Mouse (Mus musculus) liver, embryonic 11.5 days (tissue): Measurements from ENCODE around the gene Cd200r3. TPM values are rescaled to one million over a fixed set of nuclear protein-coding genes. Genes with fewer than 3 reads are reported as not detected.

Experiments
- ATAC-seq: fragments of 200-750 bp; cut with Nextera tagmentation; replicated peaks from 2 replicates; pipeline ENCODE4 v1.8.0; 2017; ENCODE audit warnings: moderate number of reproducible peaks, mild to moderate bottlenecking, moderate TSS enrichment, moderate library complexity; ENCODE audit not compliant: low FRiP score
- DNase-seq: peaks from one replicate; pipeline ENCODE4 v3.0.0-alpha.2; 2017; ENCODE audit warnings: low spot score
- H3K27ac ChIP-seq: fragments of 300-500 bp; sonication (generic); 2 replicates; pipeline ENCODE4 v1.5.1; 2014; ENCODE audit warnings: mild to moderate bottlenecking, low read depth, low read length, control low read depth
- H3K27me3 ChIP-seq: fragments of 300-500 bp; sonication (generic); replicated peaks from 2 replicates; pipeline ENCODE4 v1.6.1; 2014; ENCODE audit warnings: low read length, mixed read lengths; ENCODE audit not compliant: control insufficient read depth, insufficient read depth
- H3K36me3 ChIP-seq: fragments of 300-500 bp; sonication (generic); 2 replicates; pipeline ENCODE4 v1.6.1; 2014; ENCODE audit warnings: mild to moderate bottlenecking, low read length, moderate library complexity, mixed read lengths; ENCODE audit not compliant: control insufficient read depth, insufficient read depth
- H3K4me1 ChIP-seq: fragments of 300-500 bp; sonication (generic); replicated peaks from 2 replicates; pipeline ENCODE4 v1.6.1; 2014; ENCODE audit warnings: low read length, mixed read lengths; ENCODE audit not compliant: control insufficient read depth, insufficient read depth
- H3K4me2 ChIP-seq: fragments of 300-500 bp; sonication (generic); 2 replicates; pipeline ENCODE4 v1.6.1; 2014; ENCODE audit warnings: mild to moderate bottlenecking, control low read depth, moderate library complexity
- H3K4me3 ChIP-seq: fragments of 300-500 bp; sonication (generic); 2 replicates; pipeline ENCODE4 v1.5.1; 2014; ENCODE audit warnings: low read depth, low read length, control low read depth
- H3K9ac ChIP-seq: fragments of 300-500 bp; sonication (generic); 2 replicates; pipeline ENCODE4 v1.6.1; 2014; ENCODE audit warnings: low read depth, low read length, control low read depth
- H3K9me3 ChIP-seq: fragments of 300-500 bp; sonication (generic); 2 replicates; pipeline ENCODE4 v1.6.1; 2016; ENCODE audit warnings: low read length, inconsistent platforms, mixed read lengths; ENCODE audit not compliant: control insufficient read depth
- WGBS: fragments of 180-500 bp; shearing (Covaris S2); extraction: QIAGEN DNeasy Blood & Tissue Kit; methylation state at CpG from one replicate; pipeline ENCODE4 v1.1.7; 2014; 5-methylcytosine and 5-hydroxymethylcytosine counted together
- polyA plus RNA-seq: library from polyadenylated mRNA; unstranded; fragments of >200 nt; fragmentation: Nextera tagmentation; extraction: Ambion mirVana; gene quantifications from 2 replicates; pipeline ENCODE4 v1.2.1, GENCODE M21; 2014

Gene Cd200r3
- polyA plus RNA-seq, 1 experiment from 2014 or later = 0.64 TPM

DNA sequence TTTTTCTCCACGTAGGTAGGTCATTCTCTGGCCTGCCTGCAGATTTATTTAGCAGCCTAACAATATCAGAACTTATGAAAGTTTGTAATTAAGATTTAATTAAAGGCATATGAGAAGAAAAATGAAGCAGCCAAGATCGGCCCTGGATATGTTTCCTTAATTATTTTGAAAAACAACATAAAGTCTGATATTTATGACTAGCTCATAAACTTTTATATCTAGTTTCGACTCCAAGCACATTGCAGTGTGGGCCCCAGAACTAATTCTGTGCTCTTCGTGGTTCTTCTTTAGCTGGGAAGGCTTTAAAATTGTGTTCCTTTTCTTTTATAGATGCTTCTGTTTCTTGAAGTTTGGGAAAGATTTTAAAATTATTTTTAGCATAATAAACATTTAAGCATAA is 23.4 kb downstream of the Cd200r3 start:
- H3K9me3 ChIP-seq = no peaks in the 10 kb centered on the region
- WGBS = 76% methylated on average over 4 of the region's 4 CpGs
- H3K9ac ChIP-seq = no peak overlapping the region
- no peak overlapping the region for H3K4me3 ChIP-seq
- no peak for ATAC-seq
- H3K36me3 ChIP-seq = no peaks in the 10 kb centered on the region
- H3K4me2 ChIP-seq = no peak overlapping the region
- no peaks in the 10 kb centered on the region for H3K27me3 ChIP-seq
- H3K27ac ChIP-seq = no peak overlapping the region
- no peaks in the 10 kb centered on the region; the same call in 1 of the 2 replicates for H3K4me1 ChIP-seq
- no peak for DNase-seq

DNA sequence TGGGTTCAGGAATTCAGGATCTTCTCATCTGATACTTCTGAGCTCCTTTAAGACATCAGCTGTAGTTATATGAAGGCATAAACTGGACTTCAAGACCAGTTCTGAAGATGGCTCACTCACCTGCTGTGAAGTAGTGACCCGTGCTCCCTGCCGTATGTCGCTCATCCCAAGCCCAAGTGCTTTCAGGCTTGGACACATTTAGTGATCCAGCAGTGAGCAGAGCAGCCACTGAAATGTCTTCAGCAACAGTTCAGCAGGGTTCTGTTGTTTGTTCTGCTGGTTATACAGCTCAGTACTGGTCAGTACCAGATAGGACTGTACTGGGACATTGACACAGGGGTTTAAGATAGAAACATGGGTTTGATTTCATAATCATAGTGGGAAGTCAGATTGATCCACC is 24.6 kb downstream of the Cd200r3 start:
- WGBS = 94% methylated on average over 3 of the region's 3 CpGs
- H3K4me2 ChIP-seq = no peak overlapping the region
- H3K27me3 ChIP-seq = no peaks in the 10 kb centered on the region
- DNase-seq = no peak
- H3K9ac ChIP-seq = no peak overlapping the region
- no peaks in the 10 kb centered on the region for H3K4me1 ChIP-seq
- no peak for ATAC-seq
- no peaks in the 10 kb centered on the region for H3K9me3 ChIP-seq
- H3K4me3 ChIP-seq = no peak overlapping the region
- H3K36me3 ChIP-seq = no peaks in the 10 kb centered on the region
- H3K27ac ChIP-seq = no peak overlapping the region

DNA sequence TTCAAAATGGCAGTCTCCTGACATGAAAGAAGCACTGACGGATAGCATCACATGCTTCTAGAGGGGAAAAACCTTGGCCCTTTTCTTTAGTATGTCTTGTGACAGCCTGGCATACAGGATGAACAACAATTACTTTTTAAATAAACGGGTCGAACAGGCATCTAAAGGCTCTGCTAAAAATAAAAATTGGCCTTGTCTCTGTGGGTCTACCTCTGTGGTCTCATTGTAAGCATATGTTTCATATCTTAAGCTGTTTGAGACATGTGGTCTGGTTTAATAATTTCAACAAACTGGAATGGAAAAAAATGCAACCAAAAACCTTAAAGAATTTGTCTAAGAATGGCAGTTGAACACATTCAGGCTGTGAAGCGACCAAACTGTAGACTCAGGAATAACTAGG is 27.4 kb downstream of the Cd200r3 start:
- Histone ChIP-seq H3K9me3 (no peaks in the 10 kb centered on the region), H3K36me3 (no peaks in the 10 kb centered on the region), H3K27ac (no peak overlapping the region), H3K9ac (no peak overlapping the region), H3K4me1 (no peaks in the 10 kb centered on the region), H3K4me2 (no peak overlapping the region), H3K27me3 (no peaks in the 10 kb centered on the region), H3K4me3 (no peak overlapping the region)
- WGBS = 73% methylated on average over 4 of the region's 4 CpGs
- ATAC-seq (no peak), DNase-seq (no peak)

DNA sequence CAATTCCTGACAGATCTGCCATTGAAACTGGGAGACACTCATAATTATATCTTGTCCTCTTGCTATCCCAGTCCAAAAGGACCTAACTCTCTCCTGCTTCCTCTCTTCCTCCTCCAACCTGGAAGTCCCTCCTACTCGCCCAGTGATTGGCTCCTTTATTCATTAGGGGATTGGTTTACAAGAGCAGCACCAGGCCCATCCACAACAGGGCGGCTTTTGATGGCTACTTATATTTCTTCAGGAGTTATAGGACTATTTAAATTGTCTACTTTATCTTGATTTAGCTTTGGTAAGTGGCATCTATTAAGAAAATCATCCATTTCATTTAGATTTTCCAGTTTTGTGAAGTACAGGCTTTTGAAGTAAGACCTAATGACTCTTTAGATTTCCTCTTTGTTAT is 30.6 kb downstream of the Cd200r3 start:
- Histone ChIP-seq H3K27ac (no peak overlapping the region), H3K9me3 (no peaks in the 10 kb centered on the region), H3K4me1 (no peaks in the 10 kb centered on the region), H3K4me3 (no peak overlapping the region), H3K9ac (no peak overlapping the region), H3K36me3 (no peaks in the 10 kb centered on the region), H3K27me3 (no peaks in the 10 kb centered on the region), H3K4me2 (no peak overlapping the region)
- no peak for ATAC-seq
- WGBS = 75% methylated on average over 2 of the region's 2 CpGs
- no peak for DNase-seq

DNA sequence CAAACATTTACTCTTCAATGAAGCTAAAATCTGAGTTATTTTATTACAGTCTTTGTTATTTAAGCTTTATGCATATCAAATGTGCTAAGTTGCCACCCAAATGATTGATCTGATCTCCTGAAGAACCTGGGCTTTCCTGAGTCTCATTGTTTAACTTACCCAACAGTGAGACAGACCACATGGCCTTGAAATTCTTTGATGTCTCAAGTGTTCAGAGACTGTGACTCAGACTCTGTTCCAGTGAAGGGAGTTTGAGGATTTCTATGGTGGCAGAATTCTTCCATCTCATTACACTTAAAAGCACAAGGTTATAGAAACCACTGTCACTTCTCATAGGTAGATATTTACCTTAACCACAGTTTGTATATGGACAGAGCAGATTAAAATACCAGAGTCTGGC is 32.6 kb downstream of the Cd200r3 start:
- DNase-seq (no peak), ATAC-seq (no peak)
- Histone ChIP-seq H3K27ac (no peak overlapping the region), H3K9ac (no peak overlapping the region), H3K27me3 (no peaks in the 10 kb centered on the region), H3K4me3 (no peak overlapping the region), H3K4me1 (no peaks in the 10 kb centered on the region), H3K9me3 (no peaks in the 10 kb centered on the region), H3K36me3 (no peaks in the 10 kb centered on the region), H3K4me2 (no peak overlapping the region)

DNA sequence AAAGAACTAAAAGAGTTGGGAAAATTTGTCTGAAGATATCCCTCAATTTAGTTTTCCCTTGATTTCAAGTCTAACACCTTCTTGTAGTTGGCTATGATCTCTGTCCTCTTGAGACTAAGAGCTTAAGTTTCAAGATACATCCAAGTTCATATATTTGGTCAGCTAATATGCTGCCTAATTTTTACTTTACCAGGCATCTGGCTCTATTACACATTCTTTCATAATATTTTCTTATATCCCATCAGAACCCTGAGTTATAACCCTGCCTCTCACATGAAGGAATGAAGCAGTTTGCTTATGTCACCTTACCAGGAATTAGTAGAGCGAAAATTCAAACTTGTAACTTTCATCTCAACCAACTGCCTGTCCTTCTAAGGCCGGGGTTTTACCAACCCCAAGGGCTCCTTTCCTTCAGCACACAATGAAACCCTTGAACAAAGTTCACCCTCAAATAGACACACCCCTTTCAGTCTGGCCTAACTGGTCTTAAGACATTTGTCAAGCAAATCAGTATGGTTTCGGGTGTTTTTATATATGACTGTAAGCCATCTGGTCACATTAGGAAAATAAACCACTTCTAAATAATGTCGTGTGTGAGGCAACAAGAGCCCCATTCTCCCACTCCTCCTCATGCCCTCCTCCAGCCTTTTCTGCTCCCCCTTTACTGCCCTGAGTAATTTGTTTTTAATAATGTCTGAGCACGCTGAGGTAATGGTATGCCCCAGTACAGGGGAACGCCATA is 33.6 kb downstream of the Cd200r3 start:
- Histone ChIP-seq H3K27ac (no peak overlapping the region), H3K4me2 (no peak overlapping the region), H3K9ac (no peak overlapping the region), H3K4me3 (no peak overlapping the region), H3K36me3 (no peaks in the 10 kb centered on the region), H3K9me3 (no peaks in the 10 kb centered on the region), H3K27me3 (no peaks in the 10 kb centered on the region), H3K4me1 (no peaks in the 10 kb centered on the region)
- ATAC-seq = no peak
- 70% methylated on average over 6 of the region's 6 CpGs for WGBS
- DNase-seq = no peak

DNA sequence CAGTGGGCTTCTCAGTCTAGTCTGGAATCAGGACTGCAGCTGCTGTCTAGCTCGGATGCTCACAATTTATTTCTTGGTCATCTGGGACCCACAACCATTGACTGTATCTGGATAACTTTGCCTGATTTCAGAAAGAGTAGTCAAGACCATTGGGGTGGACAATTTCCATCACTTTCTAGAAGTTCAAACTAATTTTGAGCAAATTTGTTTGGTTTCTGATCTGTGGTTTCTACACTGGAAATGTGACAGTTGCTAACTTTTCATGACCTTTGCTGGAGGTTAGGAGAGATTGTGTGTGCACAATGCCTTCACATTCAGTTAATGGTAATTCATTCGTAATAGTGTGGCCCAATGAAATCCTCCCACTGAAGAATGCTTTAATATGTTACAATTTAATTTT is 34.7 kb downstream of the Cd200r3 start:
- Histone ChIP-seq H3K4me3 (no peak overlapping the region), H3K4me2 (no peak overlapping the region), H3K27ac (no peak overlapping the region), H3K36me3 (no peaks in the 10 kb centered on the region), H3K4me1 (no peaks in the 10 kb centered on the region), H3K9me3 (no peaks in the 10 kb centered on the region), H3K9ac (no peak overlapping the region), H3K27me3 (no peaks in the 10 kb centered on the region)
- no peak for ATAC-seq
- WGBS = 77% methylated on average over 2 of the region's 2 CpGs
- no peak for DNase-seq

DNA sequence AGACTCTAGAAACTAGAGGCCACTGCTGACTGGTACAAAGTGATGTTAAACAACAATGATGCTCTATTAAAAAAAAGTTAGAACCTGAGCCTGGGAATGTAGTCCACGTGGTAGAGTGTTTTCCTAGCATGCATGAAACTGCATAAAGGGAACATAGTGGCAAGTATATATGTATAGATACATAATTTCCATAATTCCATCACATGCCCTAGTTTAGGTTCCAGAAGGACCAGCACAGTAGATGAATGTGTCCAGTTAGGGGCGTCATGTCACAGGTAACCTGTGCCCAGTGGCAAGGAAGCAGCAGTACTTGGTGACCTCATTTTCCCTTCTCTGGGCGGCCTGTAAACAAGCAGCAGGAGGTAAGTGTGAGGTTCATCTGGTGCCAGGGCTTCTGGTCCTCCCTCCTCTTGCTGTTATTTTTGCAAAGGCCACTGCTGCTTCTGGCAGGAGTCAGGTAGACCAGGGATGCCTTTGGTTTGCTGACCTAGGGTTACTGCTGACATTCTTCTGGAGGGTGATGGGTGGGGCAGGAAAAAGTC is 35.9 kb downstream of the Cd200r3 start:
- DNase-seq = no peak
- Histone ChIP-seq H3K4me2 (no peak overlapping the region), H3K9ac (no peak overlapping the region), H3K9me3 (no peaks in the 10 kb centered on the region), H3K36me3 (no peaks in the 10 kb centered on the region), H3K27ac (no peak overlapping the region), H3K4me1 (no peaks in the 10 kb centered on the region), H3K4me3 (no peak overlapping the region), H3K27me3 (no peaks in the 10 kb centered on the region)
- 73% methylated on average over 3 of the region's 3 CpGs for WGBS
- ATAC-seq = no peak

DNA sequence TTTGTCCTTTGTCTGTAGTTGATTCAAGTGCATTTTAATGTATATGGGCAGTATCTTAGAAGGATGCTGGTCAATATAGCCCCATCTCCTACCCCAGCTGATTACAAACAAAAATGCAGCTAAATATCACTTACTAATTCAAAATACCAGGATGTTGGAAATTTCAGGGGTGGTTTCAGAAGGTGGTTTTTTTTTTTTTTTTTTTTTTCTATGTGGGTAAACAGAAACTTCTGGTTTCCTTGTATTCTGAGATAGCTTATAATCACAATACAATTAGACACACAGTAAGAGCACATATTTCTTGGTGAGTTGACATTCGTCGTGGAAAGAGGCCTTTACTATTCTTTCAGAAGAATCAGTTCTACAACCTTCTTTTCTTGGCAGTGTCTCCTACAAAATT is 39.5 kb downstream of the Cd200r3 start:
- ATAC-seq (no peak), DNase-seq (no peak)
- no peak overlapping the region for H3K27ac ChIP-seq
- H3K9me3 ChIP-seq = no peaks in the 10 kb centered on the region
- no peak overlapping the region for H3K9ac ChIP-seq
- no peaks in the 10 kb centered on the region for H3K4me1 ChIP-seq
- 79% methylated on average over 2 of the region's 2 CpGs for WGBS
- no peak overlapping the region for H3K4me2 ChIP-seq
- H3K4me3 ChIP-seq = no peak overlapping the region
- no peaks in the 10 kb centered on the region for H3K36me3 ChIP-seq
- H3K27me3 ChIP-seq = no peaks in the 10 kb centered on the region
